Mouse (Mus musculus) bone marrow macrophage, adult 2 months (primary cell): ENCODE results near the gene Nlrc5. TPM values are rescaled to one million over a fixed set of nuclear protein-coding genes. Genes with fewer than 3 reads are reported as not detected.

Experiments
- H3K27ac ChIP-seq: 2 replicates; pipeline ENCODE4 v1.5.1; 2012; ENCODE audit warnings: low read depth, low read length; ENCODE audit not compliant: insufficient read depth
- H3K4me1 ChIP-seq: 2 replicates; pipeline ENCODE4 v1.6.1; 2012; ENCODE audit warnings: low read length; ENCODE audit not compliant: control insufficient read depth, insufficient read depth
- H3K4me3 ChIP-seq: 2 replicates; pipeline ENCODE4 v1.5.1; 2012; ENCODE audit warnings: mild to moderate bottlenecking, low read length, moderate library complexity; ENCODE audit not compliant: insufficient read depth
- CTCF ChIP-seq: IDR thresholded peaks from 2 replicates; pipeline ENCODE4 v1.5.1; 2012; ENCODE audit warnings: low read depth, mild to moderate bottlenecking, low read length, moderate library complexity
- POLR2A ChIP-seq: IDR thresholded peaks from 2 replicates; pipeline ENCODE4 v1.6.1; 2012; ENCODE audit warnings: mild to moderate bottlenecking, low read depth, low read length, borderline replicate concordance
- polyA plus RNA-seq: library from polyadenylated mRNA; stranded (reverse); fragments of >200 nt; gene quantifications from 2 replicates; pipeline ENCODE4 v1.2.4, GENCODE M21; 2012; ENCODE audit not compliant: missing spikeins, insufficient read depth, insufficient read length

The Nlrc5 gene
- polyA plus RNA-seq, 1 experiment: 37.8 TPM

DNA sequence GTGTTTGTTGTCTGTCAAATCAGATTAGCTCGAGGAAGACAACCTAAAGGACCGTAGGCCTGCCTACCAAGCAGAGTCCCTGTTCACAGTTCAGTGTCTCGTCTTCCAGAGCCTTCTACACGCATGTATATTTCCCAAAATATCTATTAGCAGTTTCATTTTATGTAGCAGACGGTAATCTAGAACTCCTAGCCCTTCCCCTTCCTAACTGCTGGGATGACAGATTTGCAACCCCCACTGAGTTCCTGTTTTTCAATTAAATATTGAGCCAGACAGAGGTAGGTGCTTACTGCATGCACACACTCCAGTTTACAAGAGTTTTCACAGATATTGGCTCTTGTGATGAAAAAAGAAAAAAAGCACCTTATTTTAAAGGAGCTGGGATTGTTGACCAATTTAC is 115.3 kb downstream of the Nlrc5 start:
- Histone ChIP-seq H3K27ac (peak overlapping the region; percentile 79), H3K4me3 (peak overlapping the region; percentile 15; the same call in 1 of the 2 replicates), H3K4me1 (peaks cover 31% of the 10 kb centered on the region)
- TF ChIP-seq POLR2A (no peak), CTCF (no peak)

DNA sequence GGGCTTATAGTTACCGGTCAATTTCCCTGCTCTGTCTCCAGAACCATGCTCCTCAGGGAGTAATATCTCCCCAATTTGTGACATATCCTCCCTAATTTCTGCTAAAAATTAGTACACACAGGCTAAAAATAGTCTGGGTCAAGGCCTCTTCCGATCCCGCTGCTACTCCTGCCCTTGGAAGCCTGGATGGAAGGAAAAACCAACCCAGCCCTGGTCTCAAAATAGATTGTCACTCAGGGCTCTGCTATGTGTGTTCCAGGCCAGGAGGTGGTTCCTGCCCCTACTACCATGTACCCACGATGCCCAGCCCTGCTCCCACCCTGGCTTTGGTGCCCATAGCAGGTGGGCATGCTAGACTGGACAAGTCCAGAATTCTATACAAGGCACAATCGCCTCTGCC is 115.8 kb downstream of the Nlrc5 start:
- TF ChIP-seq POLR2A (no peak), CTCF (no peak)
- H3K4me1 ChIP-seq: peaks cover 31% of the 10 kb centered on the region
- H3K27ac ChIP-seq: peak overlapping the region; percentile 42
- no peak overlapping the region for H3K4me3 ChIP-seq

DNA sequence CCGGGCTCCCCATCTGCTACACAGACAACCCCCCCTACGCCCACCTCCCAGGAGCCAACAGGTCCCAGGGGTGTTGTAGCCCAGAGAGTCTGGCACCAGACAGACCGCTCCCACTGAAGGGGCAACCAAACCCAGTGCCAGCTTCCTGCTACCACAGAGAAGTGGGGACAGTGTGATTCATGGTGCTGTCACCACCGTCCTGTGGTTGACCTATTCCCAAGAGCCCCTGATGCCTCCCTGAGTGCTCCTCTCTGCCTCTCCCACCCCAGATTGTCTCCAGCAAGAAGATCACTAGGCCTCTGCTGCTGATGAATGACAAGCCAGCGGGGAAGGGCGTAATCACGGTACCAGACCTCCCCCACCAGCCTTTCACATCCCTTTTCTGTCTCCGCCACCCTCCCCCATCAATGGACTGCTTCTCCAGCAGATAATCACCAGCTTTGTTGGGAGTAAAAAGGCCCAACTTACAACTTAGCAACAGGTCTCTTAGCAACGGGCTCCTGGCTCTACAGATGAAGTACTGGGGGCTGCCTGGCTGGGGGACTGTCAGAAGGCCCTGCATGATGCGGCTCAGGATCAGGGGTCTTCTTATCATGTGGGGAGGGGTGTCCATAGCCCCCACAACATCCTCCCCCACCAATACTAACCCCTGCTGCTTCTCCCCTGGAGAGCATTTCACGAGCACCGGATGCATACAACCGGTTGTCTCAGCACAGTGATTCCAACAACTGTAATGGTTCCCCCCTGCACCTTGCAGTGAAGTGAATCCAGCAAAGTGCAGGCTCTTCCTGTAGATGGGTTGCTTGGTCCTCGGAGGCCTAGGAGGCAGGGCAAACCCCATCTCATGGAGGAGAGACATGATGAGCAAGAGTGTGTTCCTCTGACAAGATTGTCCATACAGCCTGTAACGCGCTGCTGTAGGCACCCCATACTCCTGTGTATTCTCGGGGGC is 117.6 kb downstream of the Nlrc5 start:
- no peak overlapping the region for H3K27ac ChIP-seq
- no peak for TF ChIP-seq CTCF
- no peak for TF ChIP-seq POLR2A
- peaks cover 31% of the 10 kb centered on the region for H3K4me1 ChIP-seq
- no peak overlapping the region for H3K4me3 ChIP-seq

DNA sequence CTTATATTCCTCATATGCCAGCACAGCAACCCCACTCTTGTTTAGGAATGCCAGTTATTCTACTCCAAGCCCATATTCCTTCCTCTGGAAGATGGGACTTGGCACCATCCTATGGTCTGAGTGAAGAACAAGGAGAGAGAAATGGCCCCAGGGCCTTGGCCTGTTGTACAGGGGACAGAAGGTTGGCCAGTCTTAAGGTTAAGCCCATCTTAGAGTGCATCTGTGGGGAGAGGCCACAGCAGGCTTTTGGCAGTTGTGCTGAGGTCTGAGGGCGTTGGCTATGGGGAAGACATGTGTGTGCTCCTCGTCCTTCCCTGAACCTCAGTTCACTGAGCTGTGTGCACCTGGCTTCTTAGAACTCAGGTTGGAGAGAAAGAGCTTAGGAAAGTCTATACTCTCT is 118.5 kb downstream of the Nlrc5 start:
- Histone ChIP-seq H3K27ac (no peak overlapping the region), H3K4me3 (no peak overlapping the region), H3K4me1 (peaks cover 31% of the 10 kb centered on the region)
- TF ChIP-seq POLR2A (no peak), CTCF (no peak)

DNA sequence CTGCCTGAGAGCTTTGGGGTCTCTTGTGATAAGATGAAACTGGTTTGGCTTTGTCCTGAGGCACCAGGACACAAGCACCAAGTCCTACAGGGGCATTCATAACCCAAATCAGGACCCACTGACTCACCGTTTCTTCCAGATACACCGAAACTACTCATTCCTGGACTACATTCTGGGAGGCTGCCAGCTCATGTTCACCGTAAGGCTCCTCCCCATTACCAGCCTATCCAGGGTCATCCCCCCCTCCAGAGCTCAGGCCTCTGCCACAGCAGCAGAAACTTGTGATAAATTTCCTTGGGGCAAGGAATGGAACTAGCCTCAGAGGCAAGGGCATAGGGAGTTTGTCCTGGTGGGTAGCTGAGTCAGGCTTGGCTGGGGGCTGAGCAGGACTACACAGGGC is 123.1 kb downstream of the Nlrc5 start:
- Histone ChIP-seq H3K27ac (no peak overlapping the region), H3K4me1 (peaks cover under 1% of the 10 kb centered on the region; the same call in 1 of the 2 replicates), H3K4me3 (no peak overlapping the region)
- TF ChIP-seq CTCF (no peak), POLR2A (no peak)

DNA sequence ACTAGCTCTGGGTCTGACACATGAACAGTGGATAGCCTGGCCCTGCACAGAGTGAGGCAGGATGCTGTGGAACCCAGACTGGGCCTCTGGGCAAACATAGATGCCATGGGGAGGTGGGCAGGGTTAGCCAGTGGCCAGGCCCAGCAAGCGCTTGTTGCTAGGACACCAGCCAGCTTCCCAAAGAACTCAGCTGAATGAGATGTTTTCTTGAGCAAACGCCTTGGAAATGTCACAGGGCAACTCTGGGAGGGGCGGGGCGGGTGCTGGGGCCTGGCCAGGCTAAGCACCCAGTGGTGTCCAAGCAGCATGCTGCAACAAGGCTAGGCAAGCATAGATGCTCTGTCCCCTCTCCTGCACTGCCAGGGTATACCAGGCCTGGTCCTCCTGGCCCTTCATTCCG is 127.1 kb downstream of the Nlrc5 start:
- H3K4me1 ChIP-seq: peaks cover 6% of the 10 kb centered on the region
- no peak overlapping the region for H3K4me3 ChIP-seq
- TF ChIP-seq POLR2A (no peak), CTCF (no peak)
- H3K27ac ChIP-seq: no peak overlapping the region

DNA sequence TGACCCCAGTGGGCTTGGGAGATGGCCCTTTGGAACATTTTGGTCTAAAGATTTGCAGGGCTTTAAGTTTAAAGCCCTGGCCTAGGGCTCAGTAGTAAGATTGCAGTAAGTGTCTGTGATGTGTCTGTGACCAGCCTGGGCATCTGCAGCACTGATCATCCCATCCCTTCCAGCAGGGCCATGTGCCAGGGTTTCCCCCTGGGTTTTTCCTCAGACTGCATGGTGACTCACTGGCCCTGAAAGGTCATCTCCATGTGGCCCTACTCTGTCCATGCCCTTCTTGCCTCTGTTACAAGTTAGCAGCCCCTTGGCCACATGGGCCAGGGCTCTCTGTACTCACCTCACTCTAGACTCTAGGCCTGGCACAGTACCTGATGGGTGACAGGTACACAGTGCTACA is 130.3 kb downstream of the Nlrc5 start:
- Histone ChIP-seq H3K4me1 (peaks cover 10% of the 10 kb centered on the region), H3K27ac (no peak overlapping the region)
- TF ChIP-seq CTCF (no peak), POLR2A (no peak)

DNA sequence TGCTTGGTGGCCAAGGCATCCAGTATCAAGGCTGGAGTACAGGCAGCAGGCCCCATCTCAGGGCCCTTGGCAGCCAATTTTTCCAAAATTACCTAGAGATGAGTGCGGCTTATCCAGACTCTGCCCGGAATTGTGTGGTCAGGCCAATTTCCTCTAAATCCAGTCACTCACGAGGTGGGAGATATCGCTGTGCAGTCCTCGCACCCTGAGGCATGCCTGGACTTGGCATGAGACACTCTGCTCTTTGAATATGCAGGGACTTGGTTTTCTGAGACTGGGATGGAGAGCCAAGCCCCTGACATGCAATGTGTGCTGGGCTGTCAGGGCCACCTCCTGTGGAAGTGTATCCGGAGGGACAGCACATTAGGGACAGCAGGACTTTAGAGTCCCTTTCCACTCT is 131.9 kb downstream of the Nlrc5 start:
- Histone ChIP-seq H3K4me1 (peaks cover 15% of the 10 kb centered on the region), H3K4me3 (no peak overlapping the region), H3K27ac (no peak overlapping the region)
- TF ChIP-seq POLR2A: no peak
- no peak for TF ChIP-seq CTCF

More for the DNA sequence above, 130.3 kb downstream of the Nlrc5 start:
- H3K4me3 ChIP-seq: no peak overlapping the region

DNA sequence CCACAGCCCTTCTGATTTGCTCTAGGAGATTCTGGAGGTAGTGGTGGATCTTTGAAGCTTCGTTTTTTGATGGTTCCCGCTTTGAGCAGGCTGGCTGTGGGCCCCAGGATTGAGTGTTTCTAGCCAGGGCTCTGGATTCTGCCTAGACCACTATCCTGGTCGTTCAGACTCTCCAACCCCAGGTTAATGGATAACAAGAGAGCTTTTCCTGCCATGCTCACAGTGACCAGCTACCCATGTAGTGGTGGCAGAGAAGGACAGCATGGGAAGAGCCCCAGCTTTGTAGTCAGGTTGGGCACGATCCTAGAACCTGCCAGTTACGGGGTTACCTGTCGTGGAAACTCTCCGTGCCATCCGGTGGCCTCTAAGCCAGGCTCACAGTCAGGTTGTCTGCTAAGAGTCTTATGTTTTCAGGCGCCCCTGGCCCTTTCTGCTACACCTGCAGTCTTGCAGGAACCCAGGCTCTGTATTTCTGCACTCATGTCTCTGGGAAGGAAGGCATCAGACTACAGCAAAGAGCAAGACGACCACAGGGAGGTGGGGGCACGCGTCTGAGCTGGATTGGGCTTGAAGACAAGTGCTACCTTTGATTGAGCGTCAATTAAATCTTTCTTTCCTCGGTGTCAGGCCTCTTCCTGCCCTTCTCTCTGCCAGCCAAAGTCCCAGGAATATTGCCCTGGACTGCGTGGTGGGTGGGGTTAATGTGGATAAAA is 132.4 kb downstream of the Nlrc5 start:
- no peak overlapping the region for H3K4me3 ChIP-seq
- TF ChIP-seq CTCF (no peak), POLR2A (no peak)
- no peak overlapping the region for H3K27ac ChIP-seq
- peaks cover 15% of the 10 kb centered on the region for H3K4me1 ChIP-seq
